Mouse (Mus musculus) kidney, embryonic 15.5 days (tissue): Measurements from ENCODE around the gene Rps2. TPM values are rescaled to one million over a fixed set of nuclear protein-coding genes. Genes with fewer than 3 reads are reported as not detected.
A peak's percentile ranks its signal among the peaks of the same experiment; 100 is the strongest.

Experiments
- ATAC-seq: fragments of 200-750 bp; cut with Nextera tagmentation; replicated peaks from 2 replicates; pipeline ENCODE4 v1.8.0; 2017; ENCODE audit warnings: moderate TSS enrichment; ENCODE audit not compliant: low FRiP score
- H3K27ac ChIP-seq: fragments of 300-500 bp; sonication (generic); 2 replicates; pipeline ENCODE4 v1.5.1; 2015; ENCODE audit warnings: mild to moderate bottlenecking, inconsistent platforms
- H3K27me3 ChIP-seq: fragments of 300-500 bp; sonication (generic); 2 replicates; pipeline ENCODE4 v1.6.1; 2015; ENCODE audit warnings: inconsistent platforms
- H3K36me3 ChIP-seq: fragments of 300-500 bp; sonication (generic); 2 replicates; pipeline ENCODE4 v1.6.1; 2015; ENCODE audit warnings: inconsistent platforms
- H3K4me1 ChIP-seq: fragments of 300-500 bp; sonication (generic); 2 replicates; pipeline ENCODE4 v1.6.1; 2015; ENCODE audit warnings: inconsistent platforms
- H3K4me2 ChIP-seq: fragments of 300-500 bp; sonication (generic); 2 replicates; pipeline ENCODE4 v1.6.1; 2015; ENCODE audit warnings: moderate library complexity, mild to moderate bottlenecking, inconsistent platforms
- H3K4me3 ChIP-seq: fragments of 300-500 bp; sonication (generic); replicated peaks from 2 replicates; pipeline ENCODE4 v1.5.1; 2015; ENCODE audit warnings: mild to moderate bottlenecking, inconsistent platforms
- H3K9ac ChIP-seq: fragments of 300-500 bp; sonication (generic); 2 replicates; pipeline ENCODE4 v1.6.1; 2015; ENCODE audit warnings: mild to moderate bottlenecking, inconsistent platforms
- H3K9me3 ChIP-seq: fragments of 300-500 bp; sonication (generic); replicated peaks from 2 replicates; pipeline ENCODE4 v1.6.1; 2016; ENCODE audit warnings: inconsistent platforms
- WGBS: fragments of 180-500 bp; shearing (Covaris S2); methylation state at CpG from one replicate; pipeline ENCODE4 v1.1.7; 2015; ENCODE audit warnings: mixed read lengths; 5-methylcytosine and 5-hydroxymethylcytosine counted together
- polyA plus RNA-seq: library from polyadenylated mRNA; unstranded; fragments of >200 nt; fragmentation: Nextera tagmentation; extraction: Ambion mirVana; gene quantifications from 2 replicates; pipeline ENCODE4 v1.2.1, GENCODE M21; 2015

Rps2 gene
- polyA plus RNA-seq, 1 experiment from 2014 or later: 1,520 TPM

DNA sequence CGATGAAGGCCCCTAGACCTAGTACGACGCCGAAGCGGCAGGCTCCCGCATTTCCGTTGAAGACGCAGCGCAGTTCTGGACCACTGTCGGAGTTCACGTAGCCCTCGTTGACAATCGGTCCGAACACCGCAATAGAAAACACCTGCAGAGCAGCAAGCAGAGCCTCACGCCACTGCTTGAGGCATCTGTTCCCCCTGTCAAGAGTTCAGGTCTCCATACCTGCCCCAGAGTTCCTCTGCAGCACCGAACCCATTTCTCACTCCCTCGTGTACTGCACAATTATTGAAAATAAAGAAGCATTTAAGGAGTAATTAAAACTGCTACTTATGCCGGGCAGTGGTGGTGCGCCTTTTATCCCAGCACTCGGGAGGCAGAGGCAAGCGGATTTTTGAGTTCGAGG, 30.3 kb upstream of the Rps2 start:
- Histone ChIP-seq H3K4me1 (peaks cover 25% of the 10 kb centered on the region), H3K9ac (peak overlapping the region; percentile 21; the same call in 1 of the 2 replicates), H3K27me3 (peaks cover 53% of the 10 kb centered on the region), H3K4me3 (peak overlapping the region; percentile 40), H3K36me3 (peaks cover 9% of the 10 kb centered on the region), H3K4me2 (peak overlapping the region; percentile 63), H3K9me3 (no peaks in the 10 kb centered on the region), H3K27ac (no peak overlapping the region)
- 19% methylated on average over 23 of the region's 23 CpGs for WGBS
- ATAC-seq: no peak; the same call in 1 of the 2 replicates

DNA sequence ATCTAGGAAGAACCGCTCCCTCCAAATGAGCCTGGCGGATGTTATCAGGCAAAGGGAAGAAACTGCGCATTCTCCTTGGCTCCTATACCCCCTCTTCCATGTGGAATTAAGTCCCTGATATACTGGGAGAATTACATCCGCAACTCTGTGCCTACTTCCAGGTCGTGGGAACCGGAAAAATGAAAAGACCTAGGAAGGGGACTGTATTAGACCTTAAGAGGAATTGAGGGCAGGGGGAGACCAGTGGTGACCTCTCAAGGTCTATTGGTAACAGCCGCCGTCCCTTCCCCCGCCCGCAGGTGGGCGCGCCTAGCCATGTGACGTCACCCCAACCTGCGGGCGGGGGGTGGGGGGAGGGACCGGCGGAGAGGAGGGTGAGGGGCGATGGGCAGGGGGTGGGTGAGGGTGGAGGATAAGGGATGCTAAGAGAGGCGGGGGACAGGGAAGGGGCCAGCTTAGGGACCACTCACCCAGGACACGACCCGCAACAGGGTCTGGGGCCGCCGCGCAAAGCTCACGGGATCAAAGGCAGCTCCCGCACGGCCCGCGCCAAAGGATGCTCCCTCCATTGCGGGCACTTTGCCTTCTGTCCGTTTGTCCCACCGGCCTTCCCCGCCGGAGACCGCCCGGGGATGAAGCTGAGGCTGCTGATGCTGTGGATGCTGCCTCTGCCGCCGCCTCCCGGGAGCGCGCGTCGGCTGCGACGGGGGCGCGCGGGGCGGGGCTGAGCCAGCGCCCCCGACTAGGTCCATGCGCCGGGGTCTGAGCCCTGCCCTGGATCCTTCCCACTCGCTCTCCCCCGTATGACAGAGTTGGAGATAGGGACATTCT, 28.4 kb upstream of the Rps2 start, which contains the start of gene Syngr3:
Syngr3 (minus strand) TSS at position 705 of the 831 bp plus-strand sequence.
- H3K27me3 ChIP-seq: peaks cover 53% of the 10 kb centered on the region
- H3K27ac ChIP-seq: no peak within 1 kb of the TSS
- ATAC-seq: peak; percentile 37; the same call in 1 of the 2 replicates
- 1% methylated on average over 54 of the region's 55 CpGs for WGBS
- H3K4me1 ChIP-seq: peaks cover 30% of the 10 kb centered on the region
- H3K4me3 ChIP-seq: peak within 1 kb of the TSS; percentile 60
- peaks cover 19% of the 10 kb centered on the region for H3K36me3 ChIP-seq
- H3K4me2 ChIP-seq: peak within 1 kb of the TSS; percentile 97
- peak within 1 kb of the TSS; percentile 43 for H3K9ac ChIP-seq
- H3K9me3 ChIP-seq: no peaks in the 10 kb centered on the region

DNA sequence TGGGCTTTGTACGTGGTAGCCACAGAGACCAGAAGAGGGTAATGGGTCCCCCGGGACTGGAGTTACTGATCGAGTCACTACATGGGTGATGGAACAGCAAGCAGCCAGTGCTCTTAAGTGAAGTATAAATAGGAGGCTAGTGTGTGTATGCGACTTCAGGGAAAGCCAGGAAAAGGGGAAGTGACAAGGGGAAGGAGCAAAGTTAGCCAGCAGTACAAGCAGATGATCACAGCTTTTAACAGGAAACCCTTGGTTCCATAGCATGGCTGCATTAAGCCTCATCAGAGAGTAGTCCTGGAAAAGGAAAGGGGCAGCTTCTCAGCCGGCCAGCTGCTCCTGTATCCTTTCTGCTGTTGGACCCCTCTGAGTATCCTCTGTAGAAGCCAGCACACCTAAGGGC, 25.5 kb upstream of the Rps2 start:
- WGBS: 88% methylated on average over 5 of the region's 5 CpGs
- no peak overlapping the region for H3K9ac ChIP-seq
- no peaks in the 10 kb centered on the region for H3K9me3 ChIP-seq
- peaks cover 19% of the 10 kb centered on the region for H3K36me3 ChIP-seq
- H3K4me3 ChIP-seq: no peak overlapping the region
- ATAC-seq: no peak
- no peak overlapping the region for H3K27ac ChIP-seq
- peaks cover 46% of the 10 kb centered on the region for H3K27me3 ChIP-seq
- H3K4me2 ChIP-seq: no peak overlapping the region
- peaks cover 42% of the 10 kb centered on the region for H3K4me1 ChIP-seq

DNA sequence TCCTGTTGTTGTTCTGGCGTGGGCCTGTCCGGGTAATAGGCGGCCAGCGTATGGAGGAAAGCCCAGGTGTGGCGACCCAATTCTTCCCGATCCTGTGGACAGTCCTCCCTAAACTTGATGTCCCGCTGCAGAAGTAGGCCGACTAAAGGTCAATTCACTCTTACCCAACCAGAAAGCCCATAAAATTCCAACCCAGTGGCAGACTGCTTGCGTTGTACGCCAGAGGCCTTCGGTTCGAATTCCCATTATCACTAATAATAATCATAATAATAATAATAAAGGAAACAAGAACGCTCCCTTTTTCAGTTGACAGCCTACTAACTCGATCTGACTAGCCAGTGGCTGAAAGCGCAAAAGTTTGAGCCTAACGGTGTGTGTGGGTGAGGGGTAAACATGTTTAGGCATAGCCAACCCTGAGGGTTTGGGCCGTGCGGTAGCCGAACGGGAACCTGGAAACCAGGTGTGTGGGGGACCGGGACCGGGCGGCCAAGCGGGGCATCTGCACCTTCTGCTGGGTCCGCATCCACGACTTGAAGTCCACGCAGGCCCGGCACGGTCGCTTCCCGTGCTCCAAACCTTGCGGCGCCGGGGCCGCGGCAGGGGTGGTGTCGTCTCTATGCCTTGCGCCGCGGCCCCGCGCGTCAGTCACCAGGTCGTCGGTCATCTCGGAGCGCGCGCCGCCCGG, 22.4 kb upstream of the Rps2 start:
- ATAC-seq: no peak; the same call in 1 of the 2 replicates

DNA sequence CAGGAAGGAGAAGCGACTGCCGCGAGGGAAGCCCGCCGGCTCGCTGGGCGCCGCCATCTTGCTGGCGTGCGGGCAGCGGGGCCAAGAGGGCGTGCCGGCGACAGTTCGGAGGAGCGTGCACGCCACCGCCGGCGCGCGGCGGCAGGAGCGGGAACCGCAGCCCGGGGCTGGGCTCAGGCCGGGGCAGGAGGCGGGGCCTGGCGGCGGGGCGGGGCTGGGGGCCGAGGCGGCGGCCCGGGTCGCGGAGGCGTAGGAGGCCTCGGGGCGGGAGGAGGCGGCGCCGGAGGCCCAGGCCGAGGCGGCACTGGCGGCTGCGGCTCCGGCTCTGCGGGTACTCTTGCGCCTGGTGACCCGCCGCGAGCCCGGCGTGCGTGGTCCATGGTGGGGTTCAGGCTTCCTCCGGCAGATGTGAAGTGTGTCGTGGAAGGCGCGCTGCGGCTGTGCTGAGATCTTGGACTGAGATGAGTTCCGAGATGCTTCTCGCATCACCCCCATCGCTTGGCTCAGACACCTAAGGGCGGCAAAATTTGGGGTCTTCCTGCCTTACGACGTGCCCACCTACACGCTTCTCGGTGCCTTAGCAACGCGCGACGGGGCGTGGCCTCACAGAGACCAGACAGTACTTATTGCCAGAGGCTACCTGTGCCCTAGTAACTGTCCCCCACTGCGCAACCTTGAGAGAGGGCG, 21.8 kb upstream of the Rps2 start, which contains the start of the genes Gfer and Noxo1:
Gfer (minus strand) TSS at position 146 of the 687 bp plus-strand sequence.
Noxo1 (plus strand) TSS at position 224 of the 687 bp plus-strand sequence.
- peak within 1 kb of the TSS; percentile 86 for H3K9ac ChIP-seq
- WGBS: under 1% methylated on average over 76 of the region's 76 CpGs
- peak within 1 kb of the TSS; percentile 91 for H3K4me2 ChIP-seq
- H3K4me3 ChIP-seq: peak within 1 kb of the TSS; percentile 85
- ATAC-seq: peak; percentile 94
- H3K27ac ChIP-seq: peak within 1 kb of the TSS; percentile 91
- no peaks in the 10 kb centered on the region for H3K9me3 ChIP-seq
- H3K36me3 ChIP-seq: peaks cover 40% of the 10 kb centered on the region
- peaks cover 39% of the 10 kb centered on the region for H3K4me1 ChIP-seq
- peaks cover 8% of the 10 kb centered on the region for H3K27me3 ChIP-seq

More for the DNA sequence above, 22.4 kb upstream of the Rps2 start:
- peak overlapping the region; percentile 85 for H3K4me3 ChIP-seq
- H3K9me3 ChIP-seq: no peaks in the 10 kb centered on the region
- peak overlapping the region; percentile 91 for H3K27ac ChIP-seq
- H3K36me3 ChIP-seq: peaks cover 34% of the 10 kb centered on the region
- H3K4me2 ChIP-seq: peak overlapping the region; percentile 91
- 4% methylated on average over 51 of the region's 51 CpGs for WGBS
- peak overlapping the region; percentile 86 for H3K9ac ChIP-seq
- H3K4me1 ChIP-seq: peaks cover 39% of the 10 kb centered on the region
- H3K27me3 ChIP-seq: peaks cover 15% of the 10 kb centered on the region

DNA sequence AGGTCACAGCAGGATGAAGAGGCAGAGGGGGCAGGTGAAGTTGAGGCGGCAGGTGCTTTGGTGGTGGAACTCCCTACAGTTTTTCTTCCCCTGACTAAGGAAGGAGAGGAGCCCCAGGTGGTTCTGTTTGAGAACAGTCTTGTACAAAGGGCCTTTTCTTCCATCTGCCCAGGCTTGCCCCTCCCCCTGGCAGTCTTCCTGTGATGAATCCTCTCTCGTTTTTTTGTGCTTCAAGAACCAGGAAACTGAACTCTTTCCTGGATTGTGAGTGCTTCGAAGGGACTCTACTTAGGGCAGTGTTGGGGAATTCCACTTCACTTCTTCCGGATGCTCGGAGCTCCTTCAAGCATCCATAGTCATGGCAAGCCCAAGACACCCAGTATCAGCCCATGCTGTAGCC, 19.9 kb upstream of the Rps2 start:
- Histone ChIP-seq H3K36me3 (peaks cover 47% of the 10 kb centered on the region), H3K4me2 (no peak overlapping the region), H3K9ac (no peak overlapping the region), H3K9me3 (no peaks in the 10 kb centered on the region), H3K27me3 (no peaks in the 10 kb centered on the region), H3K4me1 (peaks cover 39% of the 10 kb centered on the region), H3K4me3 (no peak overlapping the region), H3K27ac (no peak overlapping the region)
- 21% methylated on average over 5 of the region's 5 CpGs for WGBS
- ATAC-seq: no peak

DNA sequence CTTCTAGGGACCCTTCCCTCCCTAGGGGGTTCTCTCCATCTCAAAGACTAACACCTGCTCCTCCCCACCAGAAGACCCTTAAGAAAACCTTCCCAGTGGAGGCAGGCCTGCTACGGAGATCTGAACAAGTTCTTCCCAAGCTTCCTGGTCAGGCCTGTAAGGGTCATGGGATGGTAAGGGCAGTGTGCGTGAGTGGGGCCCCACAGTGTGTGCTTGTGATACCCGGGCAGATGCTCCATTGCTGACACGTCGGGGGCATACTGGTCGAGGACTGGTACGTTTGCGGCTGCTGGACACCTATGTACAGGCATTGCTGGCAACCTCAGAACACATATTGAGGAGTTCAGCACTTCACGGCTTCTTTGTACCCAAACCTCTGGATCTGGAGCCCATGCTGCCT, 19.2 kb upstream of the Rps2 start:
- no peaks in the 10 kb centered on the region for H3K27me3 ChIP-seq
- 69% methylated on average over 9 of the region's 9 CpGs for WGBS
- ATAC-seq: no peak
- peaks cover 49% of the 10 kb centered on the region for H3K36me3 ChIP-seq
- no peak overlapping the region for H3K27ac ChIP-seq
- no peak overlapping the region for H3K4me3 ChIP-seq
- no peak overlapping the region for H3K9ac ChIP-seq
- H3K4me2 ChIP-seq: no peak overlapping the region
- peaks cover 39% of the 10 kb centered on the region for H3K4me1 ChIP-seq
- H3K9me3 ChIP-seq: no peaks in the 10 kb centered on the region

DNA sequence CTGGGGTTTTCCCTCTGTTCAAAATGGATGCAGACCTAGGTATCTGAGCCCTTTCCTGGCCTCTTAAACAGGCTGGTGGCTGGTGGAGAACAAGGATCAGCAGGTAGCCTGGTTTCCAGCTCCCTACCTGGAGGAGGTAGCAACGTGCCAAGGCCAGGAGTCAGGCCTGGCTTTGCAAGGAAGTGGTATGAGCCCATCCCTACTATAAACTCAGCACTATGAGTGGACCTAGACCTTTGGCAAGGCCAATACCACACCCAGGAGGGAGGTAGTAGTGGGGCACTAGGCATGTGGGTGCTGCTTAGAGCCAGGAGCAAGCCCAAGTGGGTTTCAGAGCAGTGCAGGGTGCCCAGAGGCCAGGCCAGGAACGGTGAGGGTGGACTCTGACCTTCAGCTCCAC, 18.4 kb upstream of the Rps2 start:
- H3K27ac ChIP-seq: no peak overlapping the region
- no peak overlapping the region for H3K4me2 ChIP-seq
- 83% methylated on average over 2 of the region's 2 CpGs for WGBS
- H3K4me3 ChIP-seq: no peak overlapping the region
- H3K4me1 ChIP-seq: peaks cover 35% of the 10 kb centered on the region
- no peaks in the 10 kb centered on the region for H3K9me3 ChIP-seq
- no peak overlapping the region for H3K9ac ChIP-seq
- no peaks in the 10 kb centered on the region for H3K27me3 ChIP-seq
- no peak for ATAC-seq
- peaks cover 53% of the 10 kb centered on the region for H3K36me3 ChIP-seq

DNA sequence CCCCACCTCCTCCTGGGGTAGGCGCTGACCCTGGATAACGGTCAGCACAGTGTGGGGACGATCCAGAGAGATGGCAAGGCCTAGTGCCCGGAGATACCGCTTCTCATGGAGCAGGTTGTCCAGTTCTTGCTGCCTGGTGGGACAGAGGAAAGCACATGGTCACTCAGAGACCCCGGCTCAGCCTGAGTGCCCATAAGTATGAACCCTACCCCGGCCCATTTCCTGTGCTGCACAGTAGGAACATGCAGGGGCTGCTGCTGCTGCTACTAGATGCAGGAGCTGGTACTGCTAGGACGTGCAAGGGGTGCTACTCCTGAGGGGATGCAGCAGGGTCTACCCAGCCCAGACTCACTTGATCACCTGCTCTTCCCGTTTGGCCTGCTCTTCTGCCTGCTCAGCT, 16.7 kb upstream of the Rps2 start:
- Histone ChIP-seq H3K36me3 (peaks cover 67% of the 10 kb centered on the region), H3K27me3 (no peaks in the 10 kb centered on the region), H3K4me2 (no peak overlapping the region), H3K9me3 (no peaks in the 10 kb centered on the region), H3K9ac (no peak overlapping the region), H3K27ac (no peak overlapping the region), H3K4me3 (no peak overlapping the region), H3K4me1 (peaks cover 30% of the 10 kb centered on the region)
- no peak for ATAC-seq
- WGBS: 87% methylated on average over 9 of the region's 9 CpGs

DNA sequence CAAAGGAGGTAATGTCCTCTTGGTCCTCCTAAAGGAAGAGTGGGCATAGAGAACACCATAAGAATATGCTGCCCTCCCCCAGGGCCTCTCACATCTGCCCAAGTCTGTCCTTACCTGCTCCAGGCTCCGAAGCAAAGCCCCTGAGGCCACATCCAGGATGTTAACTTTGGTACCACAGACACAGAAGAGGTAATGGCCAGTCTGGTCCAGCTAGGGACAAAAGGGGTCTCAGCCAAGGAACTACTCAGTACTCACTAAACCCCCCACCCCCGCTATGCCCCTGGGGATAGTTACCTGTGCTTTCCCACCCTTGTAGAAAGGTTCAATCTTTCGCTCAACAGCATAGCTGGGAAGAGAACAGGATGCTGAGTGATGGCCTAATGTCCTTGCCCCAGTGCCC, 12.1 kb upstream of the Rps2 start:
- Histone ChIP-seq H3K9ac (no peak overlapping the region), H3K27ac (no peak overlapping the region), H3K9me3 (no peaks in the 10 kb centered on the region), H3K4me2 (no peak overlapping the region), H3K27me3 (no peaks in the 10 kb centered on the region), H3K36me3 (peaks cover 48% of the 10 kb centered on the region), H3K4me1 (peaks cover 21% of the 10 kb centered on the region), H3K4me3 (peak overlapping the region; percentile 92; the same call in 1 of the 2 replicates)
- WGBS: 91% methylated on average over 3 of the region's 3 CpGs
- ATAC-seq: no peak

DNA sequence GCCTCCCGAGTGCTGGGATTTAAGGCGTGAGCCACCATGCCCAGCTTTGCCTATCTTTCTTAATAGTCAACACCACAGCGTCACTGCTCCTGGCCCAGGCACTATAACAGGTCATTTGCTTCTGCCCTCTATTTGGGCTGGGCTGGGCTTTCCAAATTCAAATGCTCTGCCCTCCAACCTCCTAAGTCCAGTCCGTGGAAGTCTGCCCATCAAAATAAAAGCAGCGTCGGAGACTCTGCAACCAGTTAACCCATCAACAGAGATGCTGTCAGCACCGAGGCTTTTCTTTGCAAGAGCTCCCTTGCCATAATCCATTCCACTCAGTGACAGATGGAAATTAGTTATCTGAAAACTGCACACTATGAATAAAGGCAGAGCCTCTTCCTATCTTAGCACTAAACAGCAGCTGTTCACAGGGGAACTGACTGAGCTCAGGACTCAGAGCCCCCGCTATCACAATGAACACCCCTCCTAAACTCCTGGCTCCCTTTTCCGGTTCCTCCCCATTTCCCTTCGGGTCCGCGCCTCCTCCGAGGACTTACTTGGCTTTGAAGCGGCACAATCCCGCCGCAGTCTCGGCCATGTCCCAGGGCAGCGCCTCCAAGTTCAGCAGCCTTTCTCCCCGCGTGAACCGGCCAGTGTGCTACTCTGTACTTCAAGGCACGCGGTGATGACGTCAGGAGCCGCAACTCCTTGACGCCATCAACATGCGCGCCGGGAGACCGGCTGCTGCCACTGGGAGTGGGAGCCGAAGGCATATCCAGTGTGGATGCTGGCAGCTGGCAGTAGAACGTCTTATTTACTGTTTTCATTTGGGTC, 10.7 kb upstream of the Rps2 start, which contains the start of gene Tbl3:
Tbl3 (minus strand) TSS at position 679 of the 819 bp plus-strand sequence.
- Histone ChIP-seq H3K27ac (peak within 1 kb of the TSS; percentile 93), H3K36me3 (peaks cover 35% of the 10 kb centered on the region), H3K27me3 (no peaks in the 10 kb centered on the region), H3K9ac (peak within 1 kb of the TSS; percentile 78), H3K4me2 (peak within 1 kb of the TSS; percentile 81), H3K9me3 (no peaks in the 10 kb centered on the region), H3K4me3 (peak within 1 kb of the TSS; percentile 92), H3K4me1 (peaks cover 21% of the 10 kb centered on the region)
- whole genome bisulfite sequencing: 4% methylated on average over 32 of the region's 32 CpGs
- peak; percentile 76 for ATAC-seq
